Mouse (Mus musculus): ENCODE results near the gene Olfr798. TPM values are rescaled to one million over a fixed set of nuclear protein-coding genes. Genes with fewer than 3 reads are reported as not detected.

Gene Olfr798
- polyA plus RNA-seq (2014; fragmentation: Nextera tagmentation; extraction: Ambion mirVana): not detected in 2 replicates

DNA sequence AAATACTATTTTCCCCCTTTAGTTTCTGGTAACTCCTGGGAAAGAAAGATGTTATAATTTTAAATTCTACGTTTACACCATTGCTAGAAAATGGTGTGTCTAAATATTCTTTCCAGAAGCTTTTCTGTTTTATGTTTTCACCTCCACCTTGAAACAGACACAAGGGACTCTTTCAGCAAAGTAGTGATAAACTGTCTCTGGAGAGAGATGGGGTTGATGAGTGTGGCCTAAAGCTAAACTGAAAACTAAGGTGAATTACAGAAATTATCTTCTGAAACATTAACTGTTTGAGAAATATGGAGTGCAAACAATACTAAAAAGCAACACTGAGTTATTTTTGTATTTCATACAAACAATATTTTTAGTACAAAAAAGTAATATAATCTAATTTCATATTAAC is at the start of gene Olfr798:
TSS of gene Olfr798 (minus strand) at position 101 of the 400 bp plus-strand sequence.
- DNase-seq (ENCODE audit: low spot score) (no peak), ATAC-seq (replicated peaks; ENCODE audit: insufficient number of reproducible peaks, low FRiP score, low TSS enrichment, low read depth) (no peak)
- no peak within 1 kb of the TSS for H3K4me2 ChIP-seq (ENCODE audit: low read depth, low read length)
- 79% methylated on average over 1 of the region's 1 CpGs for WGBS
- H3K9me3 ChIP-seq (replicated peaks; ENCODE audit: control insufficient read depth, low read length): no peaks in the 10 kb centered on the region
- H3K4me3 ChIP-seq (ENCODE audit: low read depth, low read length): no peak within 1 kb of the TSS
- no peaks in the 10 kb centered on the region for H3K4me1 ChIP-seq (ENCODE audit: control insufficient read depth, insufficient read depth, low read length)
- no peaks in the 10 kb centered on the region for H3K27me3 ChIP-seq (ENCODE audit: control insufficient read depth, insufficient read depth, low read length)
- no peak within 1 kb of the TSS for H3K9ac ChIP-seq (replicated peaks; ENCODE audit: low read length)
- H3K27ac ChIP-seq (replicated peaks; ENCODE audit: low read depth, low read length): no peak within 1 kb of the TSS
- H3K36me3 ChIP-seq (replicated peaks; ENCODE audit: control insufficient read depth, insufficient read depth, low read depth, low read length): no peaks in the 10 kb centered on the region

GRCm38 (mm10) chr10:129673765-129674164 is 46.0 kb upstream of the Olfr798 start, which contains the start of gene Olfr801:
Gene Olfr801 (minus strand): TSS chr10:129673865.
- Histone ChIP-seq H3K27me3 (ENCODE audit: control insufficient read depth, insufficient read depth, low read length) (no peaks in the 10 kb centered on the region), H3K4me2 (ENCODE audit: low read depth, low read length) (no peak within 1 kb of the TSS)
- WGBS: 78% methylated on average over 1 of the region's 1 CpGs

DNA sequence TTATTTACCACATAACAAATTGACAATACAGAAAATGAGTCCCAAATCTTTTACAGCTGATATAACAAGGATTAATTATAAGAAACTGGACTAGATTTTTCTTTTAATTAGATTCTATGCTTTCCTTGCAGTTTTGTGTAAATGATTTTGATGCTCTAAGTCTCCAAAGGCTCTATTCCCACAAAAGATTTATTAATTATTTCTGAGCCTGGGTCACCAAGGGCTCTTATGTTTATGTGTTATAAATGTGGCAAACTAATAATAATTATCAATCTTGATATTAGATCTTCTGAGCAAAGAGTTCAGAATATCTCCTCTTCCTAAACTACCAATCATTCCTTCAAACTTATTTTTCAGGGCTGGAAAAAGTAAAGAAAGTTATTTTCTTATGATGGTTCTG is 29.7 kb upstream of the Olfr798 start, which contains the start of gene Olfr800:
TSS of gene Olfr800 (plus strand) at position 301 of the 400 bp plus-strand sequence.
- no peaks in the 10 kb centered on the region for H3K27me3 ChIP-seq (ENCODE audit: control insufficient read depth, insufficient read depth, low read length)
- H3K4me3 ChIP-seq (ENCODE audit: low read depth, low read length): no peak within 1 kb of the TSS
- DNase-seq (ENCODE audit: low spot score) (no peak), ATAC-seq (replicated peaks; ENCODE audit: insufficient number of reproducible peaks, low FRiP score, low TSS enrichment, low read depth) (no peak)
- no peaks in the 10 kb centered on the region for H3K4me1 ChIP-seq (ENCODE audit: control insufficient read depth, insufficient read depth, low read length)
- no peaks in the 10 kb centered on the region for H3K9me3 ChIP-seq (replicated peaks; ENCODE audit: control insufficient read depth, low read length)
- H3K9ac ChIP-seq (replicated peaks; ENCODE audit: low read length): no peak within 1 kb of the TSS
- no peak within 1 kb of the TSS for H3K4me2 ChIP-seq (ENCODE audit: low read depth, low read length)
- H3K27ac ChIP-seq (replicated peaks; ENCODE audit: low read depth, low read length): no peak within 1 kb of the TSS
- no peaks in the 10 kb centered on the region for H3K36me3 ChIP-seq (replicated peaks; ENCODE audit: control insufficient read depth, insufficient read depth, low read depth, low read length)

More at GRCm38 (mm10) chr10:129673765-129674164, 46.0 kb upstream of the Olfr798 start, which contains the start of gene Olfr801:
- Histone ChIP-seq H3K9ac (replicated peaks; ENCODE audit: low read length) (no peak within 1 kb of the TSS), H3K36me3 (replicated peaks; ENCODE audit: control insufficient read depth, insufficient read depth, low read depth, low read length) (no peaks in the 10 kb centered on the region), H3K27ac (replicated peaks; ENCODE audit: low read depth, low read length) (no peak within 1 kb of the TSS), H3K4me1 (ENCODE audit: control insufficient read depth, insufficient read depth, low read length) (no peaks in the 10 kb centered on the region), H3K4me3 (ENCODE audit: low read depth, low read length) (no peak within 1 kb of the TSS), H3K9me3 (replicated peaks; ENCODE audit: control insufficient read depth, low read length) (no peaks in the 10 kb centered on the region)
- ATAC-seq (replicated peaks; ENCODE audit: insufficient number of reproducible peaks, low FRiP score, low TSS enrichment, low read depth): no peak
- DNase-seq (ENCODE audit: low spot score): no peak

- H3K9me3 ChIP-seq (replicated peaks; ENCODE audit: control insufficient read depth, low read length): no peaks in the 10 kb centered on the region
- no peak overlapping the region for H3K4me3 ChIP-seq (ENCODE audit: low read depth, low read length)
- 90% methylated on average over 1 of the region's 1 CpGs for WGBS
- H3K27me3 ChIP-seq (ENCODE audit: control insufficient read depth, insufficient read depth, low read length): no peaks in the 10 kb centered on the region
- no peak overlapping the region for H3K9ac ChIP-seq (replicated peaks; ENCODE audit: low read length)
- DNase-seq (ENCODE audit: low spot score) (no peak), ATAC-seq (replicated peaks; ENCODE audit: insufficient number of reproducible peaks, low FRiP score, low TSS enrichment, low read depth) (no peak)
- H3K4me1 ChIP-seq (ENCODE audit: control insufficient read depth, insufficient read depth, low read length): no peaks in the 10 kb centered on the region
- no peaks in the 10 kb centered on the region for H3K36me3 ChIP-seq (replicated peaks; ENCODE audit: control insufficient read depth, insufficient read depth, low read depth, low read length)
- no peak overlapping the region for H3K27ac ChIP-seq (replicated peaks; ENCODE audit: low read depth, low read length)
- no peak overlapping the region for H3K4me2 ChIP-seq (ENCODE audit: low read depth, low read length)
Observed at GRCm38 (mm10) chr10:129651763-129652162, 24.0 kb upstream of the Olfr798 start.

DNA sequence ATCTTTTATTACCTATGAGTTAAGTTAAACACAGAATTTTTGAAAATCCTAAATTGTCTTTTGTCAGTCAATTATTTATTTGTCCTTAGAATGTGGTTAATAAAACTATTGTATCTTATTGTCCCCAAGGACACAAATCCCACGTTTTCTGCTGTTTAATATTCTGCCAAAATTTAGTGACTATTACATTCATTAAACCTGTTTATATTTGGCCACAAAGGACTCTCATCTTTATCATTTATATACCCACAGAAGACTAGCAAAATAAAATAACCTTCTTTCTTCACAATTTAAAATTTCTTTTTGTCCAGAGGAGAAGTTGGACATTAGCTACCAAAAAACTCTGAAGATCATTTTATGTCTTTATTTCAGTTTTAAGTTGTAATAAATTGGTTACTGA is 9.4 kb upstream of the Olfr798 start, which contains the start of gene Olfr799:
TSS of gene Olfr799 (plus strand) at position 301 of the 400 bp plus-strand sequence.
- Histone ChIP-seq H3K4me1 (ENCODE audit: control insufficient read depth, insufficient read depth, low read length) (no peaks in the 10 kb centered on the region), H3K36me3 (replicated peaks; ENCODE audit: control insufficient read depth, insufficient read depth, low read depth, low read length) (no peaks in the 10 kb centered on the region), H3K27me3 (ENCODE audit: control insufficient read depth, insufficient read depth, low read length) (no peaks in the 10 kb centered on the region), H3K4me3 (ENCODE audit: low read depth, low read length) (no peak within 1 kb of the TSS), H3K4me2 (ENCODE audit: low read depth, low read length) (no peak within 1 kb of the TSS), H3K9me3 (replicated peaks; ENCODE audit: control insufficient read depth, low read length) (no peaks in the 10 kb centered on the region), H3K27ac (replicated peaks; ENCODE audit: low read depth, low read length) (no peak within 1 kb of the TSS), H3K9ac (replicated peaks; ENCODE audit: low read length) (no peak within 1 kb of the TSS)
- no peak for DNase-seq (ENCODE audit: low spot score)
- WGBS: 32% methylated on average over 1 of the region's 1 CpGs
- no peak for ATAC-seq (replicated peaks; ENCODE audit: insufficient number of reproducible peaks, low FRiP score, low TSS enrichment, low read depth)

DNA sequence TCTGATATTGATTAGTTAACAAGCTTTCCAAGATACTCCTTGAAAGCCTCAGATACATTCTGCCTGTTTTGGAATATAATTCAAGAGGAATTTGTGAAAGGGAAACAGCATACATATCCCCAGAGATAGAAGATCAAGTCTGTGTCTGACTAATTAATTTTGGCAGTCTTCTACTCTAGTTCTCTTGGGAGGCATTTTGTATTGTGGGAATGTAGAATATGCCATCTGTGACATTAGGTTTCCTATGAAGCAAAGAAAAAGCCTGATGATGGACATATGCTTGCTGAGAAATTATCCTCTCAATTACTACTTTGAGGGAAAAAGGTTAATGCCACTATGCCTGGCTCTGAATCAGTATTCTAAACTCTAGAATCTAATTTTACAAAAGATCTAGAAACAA is 4.5 kb downstream of the Olfr798 start:
- Histone ChIP-seq H3K36me3 (replicated peaks; ENCODE audit: control insufficient read depth, insufficient read depth, low read depth, low read length) (no peaks in the 10 kb centered on the region), H3K4me2 (ENCODE audit: low read depth, low read length) (no peak overlapping the region), H3K9me3 (replicated peaks; ENCODE audit: control insufficient read depth, low read length) (no peaks in the 10 kb centered on the region), H3K27me3 (ENCODE audit: control insufficient read depth, insufficient read depth, low read length) (no peaks in the 10 kb centered on the region), H3K27ac (replicated peaks; ENCODE audit: low read depth, low read length) (no peak overlapping the region), H3K9ac (replicated peaks; ENCODE audit: low read length) (no peak overlapping the region), H3K4me1 (ENCODE audit: control insufficient read depth, insufficient read depth, low read length) (no peaks in the 10 kb centered on the region), H3K4me3 (ENCODE audit: low read depth, low read length) (no peak overlapping the region)
- ATAC-seq (replicated peaks; ENCODE audit: insufficient number of reproducible peaks, low FRiP score, low TSS enrichment, low read depth): no peak
- DNase-seq (ENCODE audit: low spot score): no peak

GRCm38 (mm10) chr10:129621724-129622123 is 6.0 kb downstream of the Olfr798 start:
- no peaks in the 10 kb centered on the region for H3K9me3 ChIP-seq (replicated peaks; ENCODE audit: control insufficient read depth, low read length)
- H3K4me3 ChIP-seq (ENCODE audit: low read depth, low read length): no peak overlapping the region
- ATAC-seq (replicated peaks; ENCODE audit: insufficient number of reproducible peaks, low FRiP score, low TSS enrichment, low read depth): 0 out of 2 replicates have a peak, but pooled peaks have one; percentile 6
- H3K9ac ChIP-seq (replicated peaks; ENCODE audit: low read length): no peak overlapping the region
- 13% methylated on average over 1 of the region's 1 CpGs for WGBS
- DNase-seq (ENCODE audit: low spot score): no peak
- H3K27ac ChIP-seq (replicated peaks; ENCODE audit: low read depth, low read length): no peak overlapping the region
- H3K36me3 ChIP-seq (replicated peaks; ENCODE audit: control insufficient read depth, insufficient read depth, low read depth, low read length): no peaks in the 10 kb centered on the region
- H3K27me3 ChIP-seq (ENCODE audit: control insufficient read depth, insufficient read depth, low read length): no peaks in the 10 kb centered on the region
- H3K4me2 ChIP-seq (ENCODE audit: low read depth, low read length): no peak overlapping the region
- no peaks in the 10 kb centered on the region for H3K4me1 ChIP-seq (ENCODE audit: control insufficient read depth, insufficient read depth, low read length)

- Histone ChIP-seq H3K9ac (replicated peaks; ENCODE audit: low read length) (no peak within 1 kb of the TSS), H3K4me3 (ENCODE audit: low read depth, low read length) (no peak within 1 kb of the TSS), H3K27me3 (ENCODE audit: control insufficient read depth, insufficient read depth, low read length) (no peaks in the 10 kb centered on the region), H3K9me3 (replicated peaks; ENCODE audit: control insufficient read depth, low read length) (no peaks in the 10 kb centered on the region), H3K4me1 (ENCODE audit: control insufficient read depth, insufficient read depth, low read length) (no peaks in the 10 kb centered on the region), H3K27ac (replicated peaks; ENCODE audit: low read depth, low read length) (no peak within 1 kb of the TSS), H3K4me2 (ENCODE audit: low read depth, low read length) (no peak within 1 kb of the TSS), H3K36me3 (replicated peaks; ENCODE audit: control insufficient read depth, insufficient read depth, low read depth, low read length) (no peaks in the 10 kb centered on the region)
- DNase-seq (ENCODE audit: low spot score): no peak
- 82% methylated on average over 1 of the region's 1 CpGs for WGBS
- ATAC-seq (replicated peaks; ENCODE audit: insufficient number of reproducible peaks, low FRiP score, low TSS enrichment, low read depth): no peak
Observed at GRCm38 (mm10) chr10:129612470-129612869, 15.3 kb downstream of the Olfr798 start, which contains the start of gene Olfr796. Gene Olfr796 (minus strand): TSS chr10:129612570.
